Mouse (Mus musculus): ENCODE results near the gene Spindoc.
A peak's percentile ranks its signal among the peaks of the same experiment; 100 is the strongest.

GRCm38 (mm10) chr19:7341512-7342397 is 41.0 kb downstream of the Spindoc start, which contains the start of gene Mark2:
- TF ChIP-seq CTCF (IDR thresholded peaks at IDR 0.05; ENCODE audit: borderline replicate concordance, extremely low read depth, insufficient read depth, insufficient read length) (no peak), POLR2A (IDR thresholded peaks at IDR 0.05; ENCODE audit: borderline replicate concordance, extremely low read depth, insufficient read depth, insufficient read length, poor library complexity, severe bottlenecking) (peak; percentile 88)

Measured in brain, embryonic 14.5 days (tissue).